Mouse (Mus musculus) hindbrain, postnatal 0 days (tissue): ENCODE results near the gene Zfp575. TPM values are rescaled to one million over a fixed set of nuclear protein-coding genes. Genes with fewer than 3 reads are reported as not detected.

Source experiments
- ATAC-seq: fragments of 200-750 bp; cut with Nextera tagmentation; 2 replicates; pipeline ENCODE4 v1.8.0; 2017; ENCODE audit warnings: mild to moderate bottlenecking, moderate TSS enrichment, moderate library complexity
- DNase-seq: peaks from one replicate; pipeline ENCODE4 v3.0.0-alpha.2; 2015; ENCODE audit warnings: low spot score
- H3K27ac ChIP-seq: fragments of 300-500 bp; sonication (generic); 2 replicates; pipeline ENCODE4 v1.5.1; 2014; ENCODE audit warnings: mild to moderate bottlenecking
- H3K27me3 ChIP-seq: fragments of 300-500 bp; sonication (generic); 2 replicates; pipeline ENCODE4 v1.6.1; 2014; ENCODE audit warnings: low read length, mixed read lengths; ENCODE audit not compliant: insufficient read depth
- H3K36me3 ChIP-seq: fragments of 300-500 bp; sonication (generic); 2 replicates; pipeline ENCODE4 v1.6.1; 2014; ENCODE audit warnings: low read length, mixed read lengths; ENCODE audit not compliant: insufficient read depth
- H3K4me1 ChIP-seq: fragments of 300-500 bp; sonication (generic); 2 replicates; pipeline ENCODE4 v1.6.1; 2014; ENCODE audit warnings: antibody characterized with exemption, low read length, mixed read lengths; ENCODE audit not compliant: insufficient read depth
- H3K4me2 ChIP-seq: fragments of 300-500 bp; sonication (generic); 2 replicates; pipeline ENCODE4 v1.6.1; 2014; ENCODE audit warnings: low read depth, mild to moderate bottlenecking, low read length, moderate library complexity, mixed read lengths
- H3K4me3 ChIP-seq: fragments of 300-500 bp; sonication (generic); 2 replicates; pipeline ENCODE4 v1.5.1; 2014; ENCODE audit warnings: low read length
- H3K9ac ChIP-seq: fragments of 300-500 bp; sonication (generic); replicated peaks from 2 replicates; pipeline ENCODE4 v1.6.1; 2014; ENCODE audit warnings: mild to moderate bottlenecking, low read length, moderate library complexity, mixed read lengths
- H3K9me3 ChIP-seq: fragments of 300-500 bp; sonication (generic); 2 replicates; pipeline ENCODE4 v1.6.1; 2016; ENCODE audit warnings: low read length, mixed read lengths
- CTCF ChIP-seq: IDR thresholded peaks from 2 replicates; pipeline ENCODE4 v1.5.1; 2016; ENCODE audit warnings: antibody characterized with exemption, control low read depth, low read depth
- WGBS: fragments of 180-500 bp; shearing (Covaris S2); extraction: QIAGEN DNeasy Blood & Tissue Kit; methylation state at CpG from one replicate; pipeline ENCODE4 v1.1.7; 2014; 5-methylcytosine and 5-hydroxymethylcytosine counted together
- polyA plus RNA-seq: library from polyadenylated mRNA; unstranded; fragments of >200 nt; fragmentation: Nextera tagmentation; extraction: Ambion mirVana; gene quantifications from 2 replicates; pipeline ENCODE4 v1.2.1, GENCODE M21; 2015
- total RNA-seq: library from RNA; depleted of rRNA; stranded (reverse); fragments of >200 nt; gene quantifications from 2 replicates; pipeline ENCODE4 v1.2.3, GENCODE M21; 2014

Gene Zfp575
- total and polyA plus RNA-seq, 2 experiments from 2014 or later = 1.2 to 20.3 TPM

GRCm38 (mm10) chr7:24585995-24586394 is 1.4 kb downstream of the Zfp575 start:
- 39% methylated on average over 13 of the region's 16 CpGs for WGBS
- no peak for TF ChIP-seq CTCF
- DNase-seq (no peak), ATAC-seq (no peak)
- no peaks in the 10 kb centered on the region; the same call in 1 of the 2 replicates for H3K27me3 ChIP-seq
- H3K9ac ChIP-seq = no peak overlapping the region
- H3K4me1 ChIP-seq = no peaks in the 10 kb centered on the region
- no peak overlapping the region for H3K27ac ChIP-seq
- H3K36me3 ChIP-seq = no peaks in the 10 kb centered on the region
- H3K9me3 ChIP-seq = no peaks in the 10 kb centered on the region
- no peak overlapping the region for H3K4me3 ChIP-seq
- H3K4me2 ChIP-seq = no peak overlapping the region

- ATAC-seq (no peak), DNase-seq (no peak)
- H3K4me3 ChIP-seq = no peak overlapping the region
- H3K4me2 ChIP-seq = no peak overlapping the region
- no peaks in the 10 kb centered on the region for H3K36me3 ChIP-seq
- TF ChIP-seq CTCF = no peak
- H3K27me3 ChIP-seq = no peaks in the 10 kb centered on the region; the same call in 1 of the 2 replicates
- no peak overlapping the region for H3K27ac ChIP-seq
- 82% methylated on average over 6 of the region's 6 CpGs for WGBS
- H3K9ac ChIP-seq = no peak overlapping the region
- H3K4me1 ChIP-seq = no peaks in the 10 kb centered on the region
- no peaks in the 10 kb centered on the region for H3K9me3 ChIP-seq
Observed at GRCm38 (mm10) chr7:24584876-24585275, 2.6 kb downstream of the Zfp575 start.

- ATAC-seq (no peak), DNase-seq (no peak)
- no peaks in the 10 kb centered on the region for H3K36me3 ChIP-seq
- 89% methylated on average over 10 of the region's 10 CpGs for WGBS
- H3K4me2 ChIP-seq = no peak overlapping the region
- H3K4me1 ChIP-seq = no peaks in the 10 kb centered on the region
- no peaks in the 10 kb centered on the region for H3K27me3 ChIP-seq
- no peaks in the 10 kb centered on the region for H3K9me3 ChIP-seq
- H3K4me3 ChIP-seq = no peak overlapping the region
- H3K27ac ChIP-seq = no peak overlapping the region
- no peak for TF ChIP-seq CTCF
- H3K9ac ChIP-seq = no peak overlapping the region
Observed at GRCm38 (mm10) chr7:24577811-24578210, 9.6 kb downstream of the Zfp575 start.

GRCm38 (mm10) chr7:24574224-24574796 is 13.1 kb downstream of the Zfp575 start:
- WGBS = 55% methylated on average over 12 of the region's 12 CpGs
- Histone ChIP-seq H3K4me2 (no peak overlapping the region), H3K27ac (no peak overlapping the region), H3K9ac (no peak overlapping the region), H3K27me3 (no peaks in the 10 kb centered on the region), H3K4me3 (no peak overlapping the region), H3K4me1 (no peaks in the 10 kb centered on the region), H3K36me3 (peaks cover 10% of the 10 kb centered on the region; the same call in 1 of the 2 replicates), H3K9me3 (no peaks in the 10 kb centered on the region)
- no peak for DNase-seq
- ATAC-seq = peak; percentile 28; the same call in 1 of the 2 replicates
- TF ChIP-seq CTCF = no peak

GRCm38 (mm10) chr7:24572455-24572854 is 15.0 kb downstream of the Zfp575 start:
- H3K4me1 ChIP-seq = no peaks in the 10 kb centered on the region
- no peaks in the 10 kb centered on the region for H3K27me3 ChIP-seq
- no peak overlapping the region for H3K4me2 ChIP-seq
- 44% methylated on average over 5 of the region's 5 CpGs for WGBS
- DNase-seq (peak; percentile 23), ATAC-seq (no peak)
- peaks cover 24% of the 10 kb centered on the region for H3K36me3 ChIP-seq
- no peak overlapping the region for H3K9ac ChIP-seq
- H3K9me3 ChIP-seq = no peaks in the 10 kb centered on the region
- peak; percentile 52 for TF ChIP-seq CTCF
- H3K27ac ChIP-seq = no peak overlapping the region
- no peak overlapping the region for H3K4me3 ChIP-seq

GRCm38 (mm10) chr7:24571071-24571470 is 16.4 kb downstream of the Zfp575 start:
- no peak overlapping the region for H3K9ac ChIP-seq
- H3K9me3 ChIP-seq = no peaks in the 10 kb centered on the region
- no peak overlapping the region for H3K4me3 ChIP-seq
- 80% methylated on average over 4 of the region's 4 CpGs for WGBS
- no peak for ATAC-seq
- DNase-seq = no peak
- H3K4me1 ChIP-seq = no peaks in the 10 kb centered on the region
- no peak for TF ChIP-seq CTCF
- peaks cover 34% of the 10 kb centered on the region for H3K36me3 ChIP-seq
- H3K4me2 ChIP-seq = no peak overlapping the region
- no peak overlapping the region for H3K27ac ChIP-seq
- no peaks in the 10 kb centered on the region for H3K27me3 ChIP-seq

- no peak overlapping the region for H3K4me2 ChIP-seq
- ATAC-seq (no peak), DNase-seq (no peak)
- 86% methylated on average over 4 of the region's 4 CpGs for WGBS
- no peaks in the 10 kb centered on the region for H3K9me3 ChIP-seq
- no peak for TF ChIP-seq CTCF
- H3K9ac ChIP-seq = no peak overlapping the region
- no peaks in the 10 kb centered on the region for H3K4me1 ChIP-seq
- peaks cover 34% of the 10 kb centered on the region for H3K36me3 ChIP-seq
- no peak overlapping the region for H3K27ac ChIP-seq
- no peaks in the 10 kb centered on the region for H3K27me3 ChIP-seq
- no peak overlapping the region for H3K4me3 ChIP-seq
Observed at GRCm38 (mm10) chr7:24568512-24568911, 18.9 kb downstream of the Zfp575 start.
